Mouse (Mus musculus): Measurements from ENCODE around the gene Pax3. TPM values are rescaled to one million over a fixed set of nuclear protein-coding genes. Genes with fewer than 3 reads are reported as not detected.

The Pax3 gene
- polyA plus RNA-seq, 1 experiment from 2014 or later, result not detected

DNA sequence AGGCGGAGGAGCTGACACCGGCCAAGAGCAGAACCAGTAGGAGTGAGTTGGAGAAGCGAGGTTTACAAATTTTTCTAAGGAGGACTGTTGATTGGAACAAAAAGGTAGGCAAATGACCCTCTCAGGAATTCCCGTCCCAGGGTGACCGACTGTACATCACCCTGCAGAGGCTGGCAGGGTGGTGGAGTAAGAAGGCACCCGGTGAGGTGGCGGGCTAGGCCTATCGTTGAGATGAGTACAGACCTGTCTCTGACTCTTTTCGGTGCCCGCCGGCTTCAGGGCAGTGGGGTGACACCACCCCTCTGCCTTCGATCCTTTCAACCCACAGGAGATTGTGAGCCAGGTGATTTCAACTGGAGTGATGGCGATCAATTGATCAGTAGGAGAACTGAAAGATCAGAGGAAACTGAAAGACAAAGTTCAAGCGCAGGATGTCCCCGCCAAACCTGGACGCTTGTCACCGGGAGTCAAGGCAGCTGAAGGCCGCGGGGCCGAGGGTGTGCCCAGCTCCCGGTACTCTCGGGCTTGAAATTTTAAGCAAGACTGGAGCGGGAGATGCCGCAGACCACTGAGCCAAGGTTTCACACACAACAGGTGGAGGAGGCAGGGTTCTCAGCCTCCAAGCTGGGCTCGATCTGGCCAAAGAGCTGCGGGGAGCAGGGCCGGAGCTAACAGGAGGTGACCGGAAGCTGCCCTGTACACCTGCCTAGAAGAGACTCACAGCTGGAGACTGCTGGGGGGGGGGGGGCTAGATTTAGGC, 4.5 kb upstream of the Pax3 start:
- no peak for ATAC-seq (ENCODE audit: low read depth)
- H3K36me3 ChIP-seq (ENCODE audit: control insufficient read depth, insufficient read depth, low read length), result no peaks in the 10 kb centered on the region
- no peak overlapping the region for H3K4me2 ChIP-seq (ENCODE audit: low read depth, low read length)
- H3K9ac ChIP-seq (ENCODE audit: low read length), result no peak overlapping the region
- no peak overlapping the region for H3K27ac ChIP-seq (ENCODE audit: low read length)
- H3K9me3 ChIP-seq (ENCODE audit: control insufficient read depth, low read length), result no peaks in the 10 kb centered on the region
- H3K4me1 ChIP-seq (replicated peaks; ENCODE audit: control insufficient read depth, insufficient read depth, low read length), result peaks cover 12% of the 10 kb centered on the region
- 1% methylated on average over 28 of the region's 28 CpGs for WGBS
- H3K27me3 ChIP-seq (ENCODE audit: control insufficient read depth, insufficient read depth, low read depth, low read length), result peaks cover 95% of the 10 kb centered on the region
- H3K4me3 ChIP-seq (ENCODE audit: low read length), result no peak overlapping the region

DNA sequence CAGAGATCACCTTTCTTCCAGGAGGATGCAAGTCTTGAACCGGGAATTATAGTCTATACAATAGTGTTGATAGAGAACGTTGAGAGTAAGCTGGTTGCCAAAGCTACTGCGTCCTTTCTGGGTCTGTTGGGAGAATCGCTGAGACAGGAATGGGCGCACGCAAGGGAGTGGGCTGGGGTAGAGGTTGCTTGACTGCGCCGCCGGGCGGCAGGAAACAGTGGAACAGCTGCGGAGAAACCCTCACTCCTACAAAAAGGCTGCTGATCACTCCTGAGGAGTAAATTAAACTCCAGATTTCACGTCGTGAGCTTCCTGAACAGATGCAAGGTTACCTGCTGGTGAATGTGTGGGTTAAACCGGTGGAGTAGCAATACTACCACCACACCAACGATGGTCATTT, 3.3 kb upstream of the Pax3 start:
- H3K4me2 ChIP-seq (ENCODE audit: low read depth, low read length), result no peak overlapping the region
- H3K36me3 ChIP-seq (ENCODE audit: control insufficient read depth, insufficient read depth, low read length), result no peaks in the 10 kb centered on the region
- H3K4me1 ChIP-seq (replicated peaks; ENCODE audit: control insufficient read depth, insufficient read depth, low read length), result peaks cover 15% of the 10 kb centered on the region
- no peak overlapping the region for H3K4me3 ChIP-seq (ENCODE audit: low read length)
- no peak overlapping the region for H3K9ac ChIP-seq (ENCODE audit: low read length)
- H3K9me3 ChIP-seq (ENCODE audit: control insufficient read depth, low read length), result no peaks in the 10 kb centered on the region
- 1% methylated on average over 15 of the region's 15 CpGs for WGBS
- H3K27ac ChIP-seq (ENCODE audit: low read length), result no peak overlapping the region
- H3K27me3 ChIP-seq (ENCODE audit: control insufficient read depth, insufficient read depth, low read depth, low read length), result peaks cover 92% of the 10 kb centered on the region
- no peak for ATAC-seq (ENCODE audit: low read depth)

DNA sequence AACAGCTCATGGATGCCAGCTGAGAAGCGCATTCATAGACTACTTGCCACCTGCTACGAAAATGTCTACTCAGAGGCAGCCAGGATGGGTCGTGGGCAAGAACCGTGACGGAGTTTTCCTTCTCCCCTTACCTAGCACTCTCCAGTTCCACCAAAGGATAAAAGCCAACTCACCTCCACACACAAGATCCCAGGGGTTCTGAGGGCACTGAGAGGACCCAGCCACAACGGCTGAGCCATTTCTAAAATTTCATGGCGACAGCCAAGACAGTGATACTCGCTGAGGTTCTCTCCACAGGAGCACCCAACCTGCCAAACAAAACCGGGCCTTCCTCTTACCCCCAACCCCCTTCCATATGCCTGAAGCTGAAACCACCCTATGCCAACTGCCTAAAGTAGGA, 2.3 kb upstream of the Pax3 start:
- Histone ChIP-seq H3K9ac (ENCODE audit: low read length) (no peak overlapping the region), H3K27me3 (ENCODE audit: control insufficient read depth, insufficient read depth, low read depth, low read length) (peaks cover 90% of the 10 kb centered on the region), H3K4me2 (ENCODE audit: low read depth, low read length) (no peak overlapping the region), H3K36me3 (ENCODE audit: control insufficient read depth, insufficient read depth, low read length) (no peaks in the 10 kb centered on the region), H3K4me1 (replicated peaks; ENCODE audit: control insufficient read depth, insufficient read depth, low read length) (peaks cover 15% of the 10 kb centered on the region), H3K4me3 (ENCODE audit: low read length) (no peak overlapping the region), H3K27ac (ENCODE audit: low read length) (no peak overlapping the region), H3K9me3 (ENCODE audit: control insufficient read depth, low read length) (no peaks in the 10 kb centered on the region)
- ATAC-seq (ENCODE audit: low read depth), result no peak
- 2% methylated on average over 9 of the region's 9 CpGs for WGBS

DNA sequence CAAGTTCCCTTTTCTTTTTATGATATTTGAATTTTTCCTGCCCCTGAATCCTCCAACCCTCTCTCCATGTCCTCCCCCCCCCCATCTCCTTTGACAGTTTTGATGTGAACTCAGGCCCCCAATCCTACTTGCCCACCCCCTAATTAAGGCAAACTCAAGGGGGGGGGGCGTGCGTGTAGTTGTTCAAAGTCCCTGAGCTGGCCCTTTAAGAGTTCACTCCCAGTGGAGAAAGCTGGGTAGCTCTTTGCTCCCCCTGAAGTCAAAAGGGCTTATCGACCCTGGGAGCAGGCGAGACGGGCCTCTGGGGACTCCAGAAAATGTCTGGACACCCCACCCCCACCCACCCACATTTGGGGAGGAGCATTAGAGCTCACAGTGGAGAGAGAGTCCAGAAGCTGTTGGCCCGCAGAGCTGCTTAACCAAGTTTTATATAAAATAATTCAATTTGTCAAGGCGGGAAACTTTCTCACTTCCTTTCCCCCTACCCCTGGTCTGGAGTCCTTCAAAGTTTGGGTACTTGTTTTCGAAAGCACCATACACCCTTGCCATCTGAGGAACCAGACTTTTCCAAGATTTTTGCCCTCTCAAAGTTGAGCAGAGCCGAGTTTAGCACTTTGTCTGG, 1.5 kb upstream of the Pax3 start:
- WGBS, result 2% methylated on average over 9 of the region's 9 CpGs
- no peak overlapping the region for H3K4me3 ChIP-seq (ENCODE audit: low read length)
- no peak overlapping the region for H3K27ac ChIP-seq (ENCODE audit: low read length)
- no peak overlapping the region for H3K4me2 ChIP-seq (ENCODE audit: low read depth, low read length)
- H3K9me3 ChIP-seq (ENCODE audit: control insufficient read depth, low read length), result no peaks in the 10 kb centered on the region
- H3K9ac ChIP-seq (ENCODE audit: low read length), result no peak overlapping the region
- H3K36me3 ChIP-seq (ENCODE audit: control insufficient read depth, insufficient read depth, low read length), result no peaks in the 10 kb centered on the region
- peaks cover 88% of the 10 kb centered on the region for H3K27me3 ChIP-seq (ENCODE audit: control insufficient read depth, insufficient read depth, low read depth, low read length)
- ATAC-seq (ENCODE audit: low read depth), result no peak
- H3K4me1 ChIP-seq (replicated peaks; ENCODE audit: control insufficient read depth, insufficient read depth, low read length), result peaks cover 12% of the 10 kb centered on the region

DNA sequence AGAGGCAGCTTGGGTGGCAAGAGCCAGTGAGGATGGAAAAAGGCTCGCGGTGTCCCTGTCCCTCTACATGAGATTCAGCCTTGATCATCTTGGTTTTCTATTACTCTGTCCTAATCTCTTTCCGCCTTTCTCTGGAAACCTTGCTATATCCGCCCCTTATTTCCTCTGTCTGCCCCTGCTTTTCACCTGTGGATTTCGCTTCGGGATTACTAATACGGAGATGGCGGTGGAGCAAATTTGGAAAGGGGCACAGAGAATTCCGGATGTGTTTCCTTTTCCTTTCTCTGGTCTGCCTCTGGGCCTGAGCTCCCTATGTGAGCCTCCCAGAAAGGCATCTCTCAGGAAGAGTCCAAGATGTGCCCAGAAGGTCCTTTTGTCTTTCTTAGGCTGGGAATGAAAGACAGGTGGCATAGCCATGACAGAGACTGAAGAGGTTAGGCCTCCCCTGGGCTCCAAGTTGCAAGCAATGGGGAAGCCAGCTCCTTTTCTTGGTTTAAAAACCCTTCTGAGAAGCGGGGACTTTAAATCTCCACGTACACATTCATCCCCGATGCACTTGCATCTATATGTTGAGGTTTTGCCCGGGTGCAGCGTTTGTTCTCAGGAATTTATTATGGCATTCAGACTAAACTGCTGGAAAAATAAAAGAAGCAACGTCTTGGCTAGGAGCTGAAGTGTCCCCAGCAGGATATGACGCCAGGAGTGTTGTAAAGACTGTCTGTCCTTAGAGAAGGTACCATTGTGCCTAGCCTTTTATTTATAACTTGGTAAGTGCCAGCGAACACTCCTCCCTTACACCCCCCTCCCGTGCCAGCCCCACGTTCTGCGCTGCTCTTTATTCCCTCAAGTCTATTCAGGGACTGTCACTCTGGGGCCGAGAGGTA, 659 bp upstream of the Pax3 start:
- H3K9ac ChIP-seq (ENCODE audit: low read length), result no peak overlapping the region
- WGBS, result 2% methylated on average over 21 of the region's 21 CpGs
- H3K27ac ChIP-seq (ENCODE audit: low read length), result no peak overlapping the region
- peaks cover 9% of the 10 kb centered on the region for H3K4me1 ChIP-seq (replicated peaks; ENCODE audit: control insufficient read depth, insufficient read depth, low read length)
- no peaks in the 10 kb centered on the region for H3K9me3 ChIP-seq (ENCODE audit: control insufficient read depth, low read length)
- no peaks in the 10 kb centered on the region for H3K36me3 ChIP-seq (ENCODE audit: control insufficient read depth, insufficient read depth, low read length)
- H3K4me2 ChIP-seq (ENCODE audit: low read depth, low read length), result peak overlapping the region; percentile 46; the same call in 1 of the 2 replicates
- peaks cover 88% of the 10 kb centered on the region for H3K27me3 ChIP-seq (ENCODE audit: control insufficient read depth, insufficient read depth, low read depth, low read length)
- no peak for ATAC-seq (ENCODE audit: low read depth)
- peak overlapping the region; percentile 33 for H3K4me3 ChIP-seq (ENCODE audit: low read length)

DNA sequence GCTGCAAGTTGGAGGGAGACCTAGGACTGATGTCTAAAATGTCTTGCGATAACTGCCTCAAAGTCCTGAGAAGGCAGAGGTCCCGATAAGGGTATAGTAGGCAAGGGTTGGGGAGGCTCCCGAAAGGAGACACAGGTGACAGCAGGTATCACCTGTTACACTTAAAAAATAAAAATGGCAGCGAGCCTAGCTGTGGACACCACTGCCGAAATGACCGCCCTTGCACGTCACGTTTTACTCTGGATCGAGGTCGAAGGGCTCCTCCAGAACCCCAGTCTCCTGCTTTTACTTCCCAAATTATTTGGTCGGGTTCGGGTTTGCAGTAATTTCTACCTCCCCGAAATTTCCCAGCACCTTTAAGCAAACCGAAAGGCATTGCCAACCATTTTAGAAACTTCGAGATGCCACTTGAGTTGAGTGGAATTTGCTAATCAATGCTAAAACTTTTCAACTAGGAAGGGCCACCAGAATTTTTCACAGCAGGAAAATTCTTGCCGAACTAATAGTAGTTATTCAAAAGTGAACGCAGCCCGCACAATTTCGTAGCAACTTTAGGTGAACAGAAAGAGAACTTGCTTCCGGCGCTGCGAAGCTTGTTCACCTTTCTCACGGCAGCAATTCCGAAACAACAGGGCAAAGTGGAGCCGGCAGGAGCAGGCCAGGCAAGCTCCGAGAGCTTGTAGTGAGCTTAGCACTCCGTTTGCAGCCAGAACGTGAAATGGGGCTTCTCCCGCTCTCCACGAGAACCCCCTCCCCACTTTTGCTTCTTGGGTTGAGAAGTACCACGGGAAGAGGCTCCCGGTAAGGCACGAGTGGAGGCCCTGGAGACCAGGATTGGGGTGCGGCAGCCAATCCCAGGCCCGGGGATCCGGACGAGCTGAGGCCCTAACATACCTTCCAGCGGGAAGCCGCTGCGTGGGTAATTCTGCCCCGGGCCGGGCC, 892 bp downstream of the Pax3 start:
- no peak overlapping the region for H3K27ac ChIP-seq (ENCODE audit: low read length)
- 1% methylated on average over 42 of the region's 42 CpGs for WGBS
- ATAC-seq (ENCODE audit: low read depth), result no peak
- no peak overlapping the region for H3K9ac ChIP-seq (ENCODE audit: low read length)
- H3K4me3 ChIP-seq (ENCODE audit: low read length), result peak overlapping the region; percentile 33
- H3K27me3 ChIP-seq (ENCODE audit: control insufficient read depth, insufficient read depth, low read depth, low read length), result peaks cover 90% of the 10 kb centered on the region
- H3K4me1 ChIP-seq (replicated peaks; ENCODE audit: control insufficient read depth, insufficient read depth, low read length), result peaks cover 9% of the 10 kb centered on the region
- H3K9me3 ChIP-seq (ENCODE audit: control insufficient read depth, low read length), result no peaks in the 10 kb centered on the region
- H3K4me2 ChIP-seq (ENCODE audit: low read depth, low read length), result peak overlapping the region; percentile 46
- H3K36me3 ChIP-seq (ENCODE audit: control insufficient read depth, insufficient read depth, low read length), result no peaks in the 10 kb centered on the region

DNA sequence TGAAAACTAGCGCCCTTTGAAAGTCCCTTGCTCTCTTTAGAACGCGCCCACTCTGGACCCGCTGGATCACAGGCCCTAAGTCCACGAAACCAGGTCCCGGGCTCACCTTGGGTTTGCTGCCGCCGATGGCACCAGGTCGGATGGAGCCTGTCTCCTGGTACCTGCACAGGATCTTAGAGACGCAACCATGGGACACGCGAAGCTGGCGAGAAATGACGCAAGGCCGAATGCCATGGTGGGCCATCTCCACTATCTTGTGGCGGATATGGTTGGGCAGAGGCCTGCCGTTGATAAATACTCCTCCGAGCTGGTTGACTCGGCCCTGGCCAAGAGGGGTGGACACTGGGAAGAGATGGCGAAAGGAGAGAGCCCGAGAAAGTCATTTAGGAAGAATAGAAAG, 1.8 kb downstream of the Pax3 start:
- Histone ChIP-seq H3K9me3 (ENCODE audit: control insufficient read depth, low read length) (no peaks in the 10 kb centered on the region), H3K9ac (ENCODE audit: low read length) (no peak overlapping the region), H3K36me3 (ENCODE audit: control insufficient read depth, insufficient read depth, low read length) (no peaks in the 10 kb centered on the region), H3K4me2 (ENCODE audit: low read depth, low read length) (no peak overlapping the region), H3K27me3 (ENCODE audit: control insufficient read depth, insufficient read depth, low read depth, low read length) (peaks cover 92% of the 10 kb centered on the region), H3K27ac (ENCODE audit: low read length) (no peak overlapping the region), H3K4me3 (ENCODE audit: low read length) (no peak overlapping the region), H3K4me1 (replicated peaks; ENCODE audit: control insufficient read depth, insufficient read depth, low read length) (peaks cover 9% of the 10 kb centered on the region)
- WGBS, result 3% methylated on average over 21 of the region's 21 CpGs
- ATAC-seq (ENCODE audit: low read depth), result no peak

DNA sequence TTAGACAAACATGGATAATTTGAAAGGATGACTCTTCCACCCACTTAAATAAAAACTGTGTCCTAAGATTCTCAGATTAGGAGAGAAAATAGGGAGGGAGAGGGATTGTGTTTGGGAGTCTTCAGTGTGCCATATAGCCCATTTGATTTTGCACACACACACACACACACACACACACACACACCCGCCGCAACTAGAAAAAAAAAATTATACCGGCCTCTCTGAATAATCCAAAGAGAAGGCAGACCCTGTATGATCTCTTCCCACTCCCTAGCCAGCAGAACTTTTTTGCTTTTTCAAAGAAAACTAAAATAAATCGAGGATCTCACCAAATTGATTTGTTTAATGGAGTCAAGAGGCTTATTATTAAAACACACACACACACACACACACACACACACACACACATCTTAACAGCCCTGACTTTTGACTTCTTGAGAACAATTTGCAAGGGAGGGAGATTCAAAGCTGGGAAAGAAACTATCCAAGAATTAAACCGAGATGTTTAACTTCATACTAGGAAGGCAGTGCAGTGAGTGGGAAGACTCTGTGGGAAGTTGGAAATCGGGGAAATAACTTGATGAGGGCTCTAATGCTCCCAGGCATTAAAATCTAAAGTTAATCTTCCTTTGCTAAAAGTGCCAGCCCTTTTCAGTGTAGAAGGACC, 2.4 kb downstream of the Pax3 start:
- peaks cover 92% of the 10 kb centered on the region for H3K27me3 ChIP-seq (ENCODE audit: control insufficient read depth, insufficient read depth, low read depth, low read length)
- H3K27ac ChIP-seq (ENCODE audit: low read length), result no peak overlapping the region
- H3K4me2 ChIP-seq (ENCODE audit: low read depth, low read length), result no peak overlapping the region
- no peak for ATAC-seq (ENCODE audit: low read depth)
- H3K36me3 ChIP-seq (ENCODE audit: control insufficient read depth, insufficient read depth, low read length), result no peaks in the 10 kb centered on the region
- H3K9ac ChIP-seq (ENCODE audit: low read length), result no peak overlapping the region
- 2% methylated on average over 6 of the region's 6 CpGs for WGBS
- H3K4me1 ChIP-seq (replicated peaks; ENCODE audit: control insufficient read depth, insufficient read depth, low read length), result peaks cover 9% of the 10 kb centered on the region
- H3K9me3 ChIP-seq (ENCODE audit: control insufficient read depth, low read length), result no peaks in the 10 kb centered on the region
- no peak overlapping the region for H3K4me3 ChIP-seq (ENCODE audit: low read length)

Data from lung, embryonic 16.5 days (tissue).